Mouse (Mus musculus) spleen, postnatal 4 days (tissue): ENCODE data around the gene Setd1a.

Experiments used
- DNase-seq, 2 experiments: peaks; one replicate each; pipeline ENCODE4 v3.0.0; 2022; ENCODE audit warnings: low spot score in 2 of 2

Gene Setd1a

DNA sequence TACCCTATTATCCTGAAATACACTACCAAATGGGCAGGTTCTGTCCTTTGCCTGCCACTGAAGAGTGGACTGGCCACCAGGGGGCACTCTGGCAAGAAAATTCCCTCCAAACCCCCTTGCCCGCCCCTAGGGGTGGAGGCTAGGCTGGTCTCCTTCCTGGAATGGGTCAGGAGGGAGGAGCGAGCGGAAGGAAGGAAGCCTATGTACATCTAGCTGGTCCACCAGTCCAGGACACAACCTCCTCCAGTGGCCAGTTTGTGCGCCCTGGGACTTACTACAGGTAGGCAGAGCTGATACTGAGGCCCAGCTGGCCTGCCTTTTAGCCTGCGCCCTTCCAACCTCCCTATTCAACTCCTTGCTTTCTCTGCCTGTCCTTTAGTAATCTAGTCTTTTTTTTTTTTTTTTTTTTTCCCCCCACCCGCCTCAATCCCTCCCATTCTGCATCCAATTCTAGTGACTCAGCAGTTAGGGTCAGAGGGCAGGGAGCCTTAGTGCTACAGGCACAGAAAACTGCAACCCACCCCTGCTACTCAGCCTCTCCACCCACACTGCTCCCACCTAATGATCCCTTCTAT, 24.1 kb downstream of the Setd1a start, which contains the start of gene Hsd3b7:
Gene Hsd3b7, plus strand, starts transcription at position 170 of the 575 bp plus-strand sequence.
- DNase-seq = peak; percentile 83 to 93

GRCm38 (mm10) chr7:127801010-127801621, 24.6 kb downstream of the Setd1a start:
- no peak for DNase-seq

DNA sequence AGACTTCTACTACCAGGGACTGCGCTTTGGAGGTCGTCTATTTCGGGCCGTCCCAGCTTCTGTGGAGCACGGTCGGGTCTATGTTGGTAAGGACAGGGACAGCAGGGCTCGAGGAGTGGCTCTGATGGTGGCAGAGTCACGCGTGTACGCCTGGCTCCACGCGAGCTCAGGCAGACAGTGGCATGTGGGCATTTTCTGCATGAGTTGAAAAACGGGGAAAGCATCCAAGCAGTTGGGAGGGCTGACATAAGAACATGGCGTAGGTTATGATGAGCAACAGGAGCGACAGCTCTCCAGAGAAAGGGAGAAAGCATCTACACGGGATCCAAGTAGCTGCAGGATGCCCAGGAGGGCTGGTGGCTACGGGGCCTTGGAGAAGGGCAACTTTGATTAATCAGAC, 25.8 kb downstream of the Setd1a start:
- no peak for DNase-seq

GRCm38 (mm10) chr7:127808821-127809220, 32.4 kb downstream of the Setd1a start:
- no peak for DNase-seq

DNA sequence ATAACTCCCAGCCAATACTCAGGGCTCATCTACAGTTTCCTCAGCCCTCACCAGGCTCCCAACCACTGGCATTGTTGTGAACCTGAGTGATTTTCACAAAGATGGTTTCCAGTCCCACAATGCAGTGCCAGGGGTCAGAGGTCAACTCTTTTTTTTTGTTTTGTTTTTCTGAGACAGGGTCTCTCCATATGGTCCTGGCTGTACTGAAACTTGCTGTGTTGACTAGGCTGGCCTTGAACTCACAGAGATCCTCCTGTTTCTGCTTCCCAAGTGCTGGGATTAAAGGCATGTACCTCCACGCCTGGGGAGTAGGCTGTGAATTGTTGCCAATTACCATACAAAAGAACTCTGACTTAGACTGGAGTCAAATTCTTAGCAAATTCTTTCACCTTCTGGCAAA, 33.4 kb downstream of the Setd1a start:
- DNase-seq = no peak

GRCm38 (mm10) chr7:127810650-127811049, 34.2 kb downstream of the Setd1a start:
- DNase-seq = no peak

- DNase-seq = no peak
Measured at GRCm38 (mm10) chr7:127811240-127811639, 34.8 kb downstream of the Setd1a start.

DNA sequence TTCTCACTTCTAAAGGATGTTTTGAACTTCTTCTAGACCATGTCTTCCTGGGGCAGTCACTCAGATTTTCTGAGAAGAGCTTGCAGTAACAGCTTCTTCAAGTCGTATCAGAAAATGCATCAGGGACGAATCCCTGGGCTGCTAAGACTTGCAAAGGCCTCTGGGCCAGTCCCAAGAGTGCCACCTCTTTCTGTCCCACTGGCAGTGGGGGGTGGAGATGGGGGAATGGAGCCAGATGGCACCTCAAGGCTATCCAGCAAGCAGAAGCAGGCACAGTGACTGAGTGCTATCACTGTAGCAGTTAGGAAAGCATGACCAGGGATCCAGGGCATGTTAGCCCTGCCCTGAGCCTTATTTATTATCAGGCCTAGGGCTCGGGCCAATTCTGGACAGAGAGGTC, 35.8 kb downstream of the Setd1a start:
- no peak for DNase-seq

GRCm38 (mm10) chr7:127813821-127814220, 37.4 kb downstream of the Setd1a start:
- DNase-seq = no peak

DNA sequence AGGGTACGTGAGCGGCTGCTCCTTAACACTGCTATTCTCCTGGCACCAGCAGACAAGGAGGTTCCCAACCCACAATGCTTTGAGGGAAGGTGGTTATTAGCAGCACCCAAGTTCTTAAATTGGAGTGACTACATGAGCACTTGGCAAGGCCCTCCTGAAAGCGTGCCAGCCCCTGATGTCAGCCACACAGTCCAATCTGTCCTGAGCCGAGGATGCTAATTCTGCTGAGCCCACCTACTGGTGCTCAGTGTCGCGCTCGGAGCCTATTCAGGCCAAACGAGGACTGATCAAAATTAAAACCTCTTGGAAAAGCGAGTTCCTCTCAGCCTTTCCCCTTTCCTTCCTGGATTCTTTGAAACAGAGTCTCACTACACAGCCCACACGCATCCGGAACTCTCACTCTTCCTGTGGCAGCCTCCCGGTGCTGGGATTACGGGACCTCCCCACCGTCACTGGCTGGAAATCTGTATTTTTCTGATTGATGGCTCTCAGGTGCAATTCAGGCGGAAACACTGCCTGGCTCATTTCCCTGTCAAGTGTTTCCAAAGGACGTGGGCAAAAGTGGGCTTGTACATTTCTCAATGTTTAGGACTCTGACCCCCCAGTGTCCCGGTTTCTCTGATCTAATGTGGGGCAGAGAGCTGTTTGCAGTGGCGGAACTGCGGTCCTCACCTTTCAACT, 37.9 kb downstream of the Setd1a start:
- no peak for DNase-seq

GRCm38 (mm10) chr7:127815116-127815665, 38.7 kb downstream of the Setd1a start:
- DNase-seq = no peak

DNA sequence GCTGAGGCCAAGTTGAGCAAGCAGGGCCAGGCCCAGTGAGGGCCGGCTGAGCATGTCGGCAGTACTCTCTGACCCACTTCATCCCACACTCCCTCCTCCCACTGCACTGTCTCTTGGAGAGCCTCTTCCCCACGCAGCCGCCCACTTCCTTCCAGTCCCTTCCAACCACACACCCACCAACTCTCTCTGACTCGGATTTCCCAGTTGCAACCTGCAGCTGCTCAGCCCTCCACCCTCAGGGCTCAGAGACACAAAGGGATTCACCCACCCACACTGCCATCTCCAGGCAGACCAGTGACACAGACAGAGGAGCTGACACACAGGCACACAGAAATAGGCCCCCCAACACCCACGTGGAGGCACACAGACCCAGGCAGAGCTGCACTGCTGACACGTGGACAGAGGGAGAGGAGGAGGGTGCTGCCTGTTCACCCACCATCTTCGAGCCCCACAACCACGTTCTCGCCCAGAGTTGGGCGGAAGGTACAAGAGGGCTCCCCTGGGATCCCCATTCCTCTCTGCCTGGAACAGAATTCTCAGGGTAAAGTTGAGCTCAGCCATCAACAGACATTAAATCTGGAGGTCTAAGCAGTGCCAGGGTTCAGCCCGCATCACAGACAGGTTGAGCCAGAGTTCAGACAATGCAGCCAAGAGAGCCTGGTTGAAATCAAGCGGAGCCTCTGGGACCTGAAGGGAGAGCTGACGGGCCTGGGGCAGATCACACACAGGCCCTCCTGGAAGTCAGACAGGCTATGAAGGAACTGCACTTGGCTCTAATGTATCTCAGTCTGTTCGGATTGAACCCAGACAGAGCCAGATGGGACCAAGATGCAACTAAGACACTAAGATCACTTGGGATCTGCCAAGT, 39.7 kb downstream of the Setd1a start:
- DNase-seq = peak in 1 of 2 experiments; percentile 35

DNA sequence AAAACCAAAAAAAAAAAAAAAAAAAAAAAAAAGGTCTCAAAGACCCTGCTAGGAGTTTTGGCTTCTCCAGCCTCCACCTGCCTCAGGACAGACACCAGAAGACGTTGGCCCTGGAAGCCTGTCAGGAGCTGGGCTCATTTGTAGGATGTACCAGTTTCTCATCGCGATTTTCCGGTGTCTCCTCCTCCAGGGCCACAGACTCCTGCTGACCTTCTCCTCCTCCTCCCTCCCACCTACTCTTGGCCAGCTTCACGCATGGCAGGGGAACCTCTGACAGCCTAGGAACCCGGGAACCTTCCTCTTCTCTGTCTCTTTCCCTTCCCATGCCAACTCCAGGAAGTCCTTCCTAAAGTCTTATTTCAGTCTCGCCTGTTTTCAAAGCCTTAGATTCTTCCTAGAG, 40.6 kb downstream of the Setd1a start:
- no peak for DNase-seq

DNA sequence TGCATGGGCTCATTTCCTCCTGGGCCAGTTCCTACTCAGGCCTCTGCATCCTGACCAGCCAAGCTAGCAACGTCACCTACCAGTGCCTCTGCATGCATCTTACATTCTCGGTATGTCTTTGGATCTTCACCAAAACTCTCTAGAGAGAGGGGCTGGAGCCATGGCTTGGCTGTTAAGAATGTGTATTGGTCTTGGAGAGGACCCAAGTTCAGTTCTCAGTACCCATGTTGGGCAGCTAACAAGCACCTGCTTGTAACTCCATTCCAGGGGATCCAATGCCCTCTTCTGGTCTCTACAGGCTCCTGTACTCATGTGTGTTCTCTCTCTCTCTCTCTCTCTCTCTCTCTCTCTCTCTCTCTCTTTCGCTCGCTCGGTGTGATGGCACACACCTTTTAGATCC, 41.3 kb downstream of the Setd1a start:
- no peak for DNase-seq

GRCm38 (mm10) chr7:127820836-127821509, 44.5 kb downstream of the Setd1a start:
- DNase-seq = no peak

- DNase-seq = no peak
Measured at GRCm38 (mm10) chr7:127822494-127822893, 46.0 kb downstream of the Setd1a start.

DNA sequence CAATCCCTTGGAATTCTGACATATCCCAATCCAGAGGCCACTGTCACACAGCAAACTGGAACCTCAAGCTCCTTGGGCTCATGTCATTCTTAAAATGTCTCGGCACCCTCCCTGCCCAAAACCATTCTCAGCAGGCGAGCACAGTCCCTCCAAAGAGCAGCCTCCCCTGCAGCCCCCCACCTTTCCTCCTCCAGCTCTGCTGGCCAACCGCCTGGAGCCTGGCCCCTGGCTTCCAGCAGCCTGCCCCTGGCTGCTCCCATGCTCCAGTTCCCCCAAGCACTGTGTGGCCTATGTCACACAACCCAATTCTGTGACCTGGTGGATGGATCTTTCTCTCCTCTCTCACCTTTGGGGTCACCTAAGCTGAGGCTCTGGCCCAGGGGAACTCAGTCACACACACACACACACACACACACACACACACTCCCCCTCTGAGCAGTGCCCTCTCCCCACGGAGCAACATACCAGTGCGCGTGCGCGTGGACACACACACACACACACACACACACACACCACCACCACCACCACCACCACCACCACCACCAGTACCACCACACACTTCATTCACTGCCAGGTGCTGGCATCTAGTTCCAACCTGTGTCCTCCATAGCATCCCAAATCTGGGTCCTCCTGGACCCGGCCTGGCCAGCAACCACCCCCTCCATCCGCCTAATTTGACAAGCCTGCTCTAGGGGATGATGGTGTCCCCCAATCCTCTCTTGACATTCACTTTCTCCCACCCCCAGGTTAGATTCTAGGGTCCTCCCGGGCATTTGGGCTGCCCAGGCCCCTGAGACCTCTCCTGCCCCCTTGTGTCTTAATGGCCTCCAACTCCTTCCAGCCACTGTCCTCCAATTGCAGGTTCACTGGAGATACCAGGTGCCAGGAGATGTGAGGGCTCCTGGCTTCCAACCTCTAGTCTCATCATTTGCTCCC, 47.0 kb downstream of the Setd1a start:
- no peak for DNase-seq

DNA sequence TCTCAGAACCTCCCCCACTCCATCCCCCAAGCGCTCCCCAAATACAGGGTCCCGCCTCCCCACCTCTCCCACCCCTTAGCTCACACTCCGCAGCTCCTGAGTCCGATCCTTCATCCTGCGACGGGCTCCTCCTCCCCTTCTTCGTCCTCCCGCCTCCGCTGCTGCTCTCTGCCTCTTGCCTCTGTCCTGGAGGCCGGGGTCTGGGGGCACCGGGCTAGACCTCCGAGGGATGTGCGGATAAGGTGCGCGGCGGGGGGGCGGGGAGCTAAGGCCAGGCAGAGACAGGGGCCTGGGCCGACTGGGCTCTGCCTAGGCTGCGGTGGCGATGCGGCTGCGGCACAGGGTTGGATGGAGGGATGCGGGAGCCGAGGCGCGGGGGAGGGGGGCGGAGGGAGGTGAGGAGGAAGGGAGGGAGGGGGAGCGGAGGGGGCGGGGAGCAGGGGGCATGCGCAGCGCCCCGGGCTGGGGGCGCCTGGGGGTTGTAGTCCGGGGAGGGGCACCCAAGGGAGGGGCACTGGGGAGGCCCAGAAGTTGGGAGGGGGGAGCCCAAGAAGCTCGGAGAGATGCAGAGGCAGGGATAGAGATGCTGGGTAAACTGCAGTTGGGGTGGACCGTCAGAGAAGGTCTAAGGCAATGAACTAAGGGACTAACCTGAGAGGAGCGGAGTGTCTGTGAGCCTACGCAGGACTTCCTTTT, 47.9 kb downstream of the Setd1a start, which contains the start of the genes Stx4a and Stx1b:
Gene Stx4a, plus strand, starts transcription at position 119 of the 696 bp plus-strand sequence.
Gene Stx1b, minus strand, starts transcription at position 374 of the 696 bp plus-strand sequence.
- DNase-seq = no peak

DNA sequence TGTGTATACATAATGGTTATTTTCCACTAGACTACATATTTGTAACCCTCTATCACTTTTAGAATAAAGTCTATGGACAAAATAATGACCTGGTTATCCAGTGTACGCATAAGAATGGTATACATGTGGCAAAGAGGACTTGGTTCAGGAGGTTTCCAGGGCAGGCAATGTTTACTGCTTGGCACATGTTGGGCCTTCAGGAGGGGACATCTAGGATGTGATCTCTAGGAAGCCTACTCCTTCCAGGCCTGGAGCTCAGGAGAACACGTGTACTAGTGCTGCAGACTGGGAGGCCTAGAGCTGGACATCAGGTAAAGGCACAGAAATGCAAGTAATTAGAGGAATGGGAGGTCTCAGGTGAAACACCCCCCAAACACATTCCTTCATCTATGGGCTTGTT, 59.1 kb downstream of the Setd1a start:
- no peak for DNase-seq
